ENCODE assay signal across 8 mouse cellular contexts in the genomic region with DNA sequence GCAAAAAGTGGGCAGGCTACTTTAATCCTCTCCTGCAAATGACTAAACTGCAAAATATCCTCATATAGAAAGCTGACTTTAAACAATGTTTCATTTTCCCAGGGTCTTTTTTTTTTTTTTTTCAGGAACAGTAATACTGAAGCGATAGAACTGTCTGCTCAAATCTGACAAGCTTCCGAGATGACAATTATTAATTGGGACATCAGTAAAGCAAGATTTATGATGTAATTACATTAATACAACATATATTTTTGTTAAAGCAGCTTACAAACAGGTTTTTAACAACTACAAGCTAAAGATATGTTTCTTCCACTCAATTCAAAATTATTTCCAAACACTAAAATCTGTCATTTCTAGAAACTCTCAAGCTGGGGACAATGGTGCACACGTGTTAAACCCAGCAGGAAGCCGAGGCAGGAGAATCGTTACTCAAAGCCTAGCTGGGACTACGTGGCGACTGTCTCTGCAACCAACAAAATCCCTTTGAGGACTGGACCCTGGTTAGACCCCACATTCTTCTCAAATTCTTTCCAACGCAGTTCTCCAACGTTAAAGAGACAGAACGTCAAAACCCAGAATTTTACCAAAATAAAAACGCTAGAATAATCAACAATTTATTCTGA. TPM values are rescaled to one million over a fixed set of nuclear protein-coding genes. Genes with fewer than 3 reads are reported as not detected.
DNase-seq lines count a peak whose midpoint lies in the region; ATAC-seq and TF ChIP-seq lines count a peak whose summit lies in the region.

No protein-coding gene starts in this region.

- TF ChIP-seq CTCF in bone marrow, adult 2 months (IDR thresholded peaks at IDR 0.05; ENCODE audit: control insufficient read depth, insufficient read depth, low read length) = no peak

- H3K4me3 ChIP-seq in kidney, embryonic 15.5 days (replicated peaks) = peak overlapping the region; percentile 71
- peak overlapping the region; percentile 35 for H3K4me3 ChIP-seq in bone marrow, adult 2 months (replicated peaks; ENCODE audit: control insufficient read depth, low read depth, low read length)
- H3K4me3 ChIP-seq in forebrain, embryonic 16.5 days (replicated peaks; ENCODE audit: low read length) = peak overlapping the region; percentile 94
- peak overlapping the region; percentile 92 for H3K4me3 ChIP-seq in midbrain, embryonic 10.5 days

- DNase-seq in kidney, adult 9 months = no peak
- DNase-seq in midbrain, embryonic 10.5 days (ENCODE audit: low spot score) = no peak
- DNase-seq in adrenal gland, adult 8-10 months = no peak
- DNase-seq in ovary, postnatal 14 days (ENCODE audit: low spot score) = no peak
- no peak for DNase-seq in spleen, adult 12 weeks (ENCODE audit: low spot score)

- no peak for ATAC-seq in kidney, embryonic 15.5 days (replicated peaks; ENCODE audit: low FRiP score)
- no peak for ATAC-seq in forebrain, embryonic 16.5 days

- H3K36me3 ChIP-seq in kidney, embryonic 15.5 days = no peaks in the 10 kb centered on the region
- no peaks in the 10 kb centered on the region for H3K36me3 ChIP-seq in forebrain, embryonic 16.5 days (ENCODE audit: control insufficient read depth, insufficient read depth)
- peaks cover 7% of the 10 kb centered on the region; the same call in 1 of the 2 replicates for H3K36me3 ChIP-seq in midbrain, embryonic 10.5 days

- H3K9me3 ChIP-seq in kidney, embryonic 15.5 days (replicated peaks) = no peaks in the 10 kb centered on the region
- H3K9me3 ChIP-seq in forebrain, embryonic 16.5 days (ENCODE audit: control insufficient read depth, low read length) = no peaks in the 10 kb centered on the region
- no peaks in the 10 kb centered on the region for H3K9me3 ChIP-seq in midbrain, embryonic 10.5 days (replicated peaks)

- H3K27me3 ChIP-seq in kidney, embryonic 15.5 days = no peaks in the 10 kb centered on the region
- H3K27me3 ChIP-seq in forebrain, embryonic 16.5 days (replicated peaks; ENCODE audit: control insufficient read depth, insufficient read depth, low read length) = no peaks in the 10 kb centered on the region
- H3K27me3 ChIP-seq in midbrain, embryonic 10.5 days (ENCODE audit: low read depth, poor library complexity, severe bottlenecking) = no peaks in the 10 kb centered on the region; the same call in 1 of the 2 replicates

- peak overlapping the region; percentile 80 for H3K9ac ChIP-seq in kidney, embryonic 15.5 days
- peak overlapping the region; percentile 90 for H3K9ac ChIP-seq in forebrain, embryonic 16.5 days (replicated peaks; ENCODE audit: low read depth, low read length)

- peak overlapping the region; percentile 82 for H3K4me2 ChIP-seq in kidney, embryonic 15.5 days
- peak overlapping the region; percentile 66 for H3K4me2 ChIP-seq in forebrain, embryonic 16.5 days (ENCODE audit: low read length)

- peak overlapping the region; percentile 99 for H3K27ac ChIP-seq in kidney, embryonic 15.5 days
- no peak overlapping the region for H3K27ac ChIP-seq in bone marrow, adult 2 months (ENCODE audit: control insufficient read depth, insufficient read depth, low read depth, low read length, poor library complexity)
- H3K27ac ChIP-seq in forebrain, embryonic 16.5 days (ENCODE audit: low read length) = no peak overlapping the region; the same call in 1 of the 2 replicates
- H3K27ac ChIP-seq in midbrain, embryonic 10.5 days (replicated peaks) = peak overlapping the region; percentile 100

- TF ChIP-seq POLR2A in bone marrow, adult 2 months (IDR thresholded peaks at IDR 0.05; ENCODE audit: borderline replicate concordance, control insufficient read depth, low read depth, low read length) = no peak

- peaks cover 43% of the 10 kb centered on the region for H3K4me1 ChIP-seq in kidney, embryonic 15.5 days
- H3K4me1 ChIP-seq in bone marrow, adult 2 months (ENCODE audit: control insufficient read depth, insufficient read depth, low read length) = peaks cover 4% of the 10 kb centered on the region
- peaks cover 27% of the 10 kb centered on the region for H3K4me1 ChIP-seq in forebrain, embryonic 16.5 days (replicated peaks; ENCODE audit: control insufficient read depth, insufficient read depth, low read length)
- peaks cover 67% of the 10 kb centered on the region for H3K4me1 ChIP-seq in midbrain, embryonic 10.5 days

- 3% methylated on average over 11 of the region's 11 CpGs for WGBS in kidney, embryonic 15.5 days
- 2% methylated on average over 11 of the region's 11 CpGs for WGBS in bone marrow, adult 2 months
- WGBS in forebrain, embryonic 16.5 days = 5% methylated on average over 11 of the region's 11 CpGs
- 7% methylated on average over 11 of the region's 11 CpGs for WGBS in midbrain, embryonic 10.5 days

RNA-seq across cellular contexts. Expression of a gene that starts 1.5 kb away (rescaled TPM):
- polyA plus RNA-seq in kidney, embryonic 15.5 days (2015; fragmentation: Nextera tagmentation; extraction: Ambion mirVana) = 59.6 and 66.9 TPM in 2 replicates
- 16.0 and 36.8 TPM in 2 replicates for polyA plus RNA-seq in bone marrow, adult 2 months (2011; ENCODE audit: insufficient read depth, insufficient read length, low replicate concordance, missing spikeins)
- polyA plus RNA-seq in forebrain, embryonic 16.5 days (2015; fragmentation: Nextera tagmentation; extraction: Ambion mirVana) = 139 and 141 TPM in 2 replicates
- polyA plus RNA-seq in midbrain, embryonic 10.5 days (2016; fragmentation: Nextera tagmentation; extraction: Ambion mirVana) = 138 and 156 TPM in 2 replicates
- 10 to 100 TPM; 31.4 to 49.5 (median 36.9) TPM for total RNA-seq in adrenal gland, adult 8-10 months (2022)

RNA-seq across cellular contexts. Expression of a gene that starts 33.0 kb away (rescaled TPM):
- polyA plus RNA-seq in kidney, embryonic 15.5 days (2015; fragmentation: Nextera tagmentation; extraction: Ambion mirVana) = 42.9 and 43.4 TPM in 2 replicates
- 14.4 and 22.5 TPM in 2 replicates for polyA plus RNA-seq in bone marrow, adult 2 months (2011; ENCODE audit: insufficient read depth, insufficient read length, low replicate concordance, missing spikeins)
- polyA plus RNA-seq in forebrain, embryonic 16.5 days (2015; fragmentation: Nextera tagmentation; extraction: Ambion mirVana) = 41.9 and 43.7 TPM in 2 replicates
- 49.4 and 52.3 TPM in 2 replicates for polyA plus RNA-seq in midbrain, embryonic 10.5 days (2016; fragmentation: Nextera tagmentation; extraction: Ambion mirVana)
- total RNA-seq in adrenal gland, adult 8-10 months (2022) = 10 to 100 TPM; 20.7 to 25.8 (median 22.3) TPM

Comparison
In these comparisons a context has a peak if more than half of its experiments do, and no peak if none do; other contexts are left out.
1. H3K27ac ChIP-seq: peak in kidney, embryonic 15.5 days (single experiment) and midbrain, embryonic 10.5 days (single experiment); none in bone marrow, adult 2 months (single experiment) and forebrain, embryonic 16.5 days (single experiment).
2. H3K4me3 ChIP-seq: peak in every context shown above with its lines; median percentile 94 in forebrain, embryonic 16.5 days; 92 in midbrain, embryonic 10.5 days; 71 in kidney, embryonic 15.5 days; 35 in bone marrow, adult 2 months.